Mouse (Mus musculus): ENCODE measurements around the gene Prf1. TPM values are rescaled to one million over a fixed set of nuclear protein-coding genes. Genes with fewer than 3 reads are reported as not detected.

Gene Prf1
- polyA plus RNA-seq, 1 experiment from 2014 or later: not detected

DNA sequence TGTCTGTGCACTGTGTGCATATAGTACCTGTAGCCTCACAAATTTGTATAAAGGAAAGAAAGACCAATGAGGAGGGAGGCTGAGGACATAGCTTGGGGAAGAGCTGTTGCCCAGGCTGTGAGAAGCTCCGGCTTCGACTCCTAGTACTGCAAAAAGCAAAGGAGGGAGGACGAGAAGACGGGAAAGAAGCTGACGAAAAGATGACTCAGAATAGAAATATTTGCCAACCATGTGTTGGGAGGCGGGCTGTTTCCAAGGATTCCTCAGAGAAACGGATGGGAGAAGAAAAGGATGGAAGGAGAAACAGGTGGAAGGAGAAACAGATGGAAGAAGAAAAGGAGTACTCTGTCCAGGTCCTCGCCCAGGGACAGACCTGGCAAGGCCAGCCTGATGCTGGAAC is 3.4 kb upstream of the Prf1 start:
- Histone ChIP-seq H3K27me3 (no peaks in the 10 kb centered on the region), H3K9me3 (replicated peaks) (no peaks in the 10 kb centered on the region), H3K36me3 (no peaks in the 10 kb centered on the region), H3K27ac (no peak overlapping the region), H3K9ac (no peak overlapping the region), H3K4me1 (no peaks in the 10 kb centered on the region), H3K4me3 (no peak overlapping the region), H3K4me2 (replicated peaks) (no peak overlapping the region)
- 84% methylated on average over 8 of the region's 8 CpGs for WGBS
- no peak for ATAC-seq (ENCODE audit: low FRiP score)

DNA sequence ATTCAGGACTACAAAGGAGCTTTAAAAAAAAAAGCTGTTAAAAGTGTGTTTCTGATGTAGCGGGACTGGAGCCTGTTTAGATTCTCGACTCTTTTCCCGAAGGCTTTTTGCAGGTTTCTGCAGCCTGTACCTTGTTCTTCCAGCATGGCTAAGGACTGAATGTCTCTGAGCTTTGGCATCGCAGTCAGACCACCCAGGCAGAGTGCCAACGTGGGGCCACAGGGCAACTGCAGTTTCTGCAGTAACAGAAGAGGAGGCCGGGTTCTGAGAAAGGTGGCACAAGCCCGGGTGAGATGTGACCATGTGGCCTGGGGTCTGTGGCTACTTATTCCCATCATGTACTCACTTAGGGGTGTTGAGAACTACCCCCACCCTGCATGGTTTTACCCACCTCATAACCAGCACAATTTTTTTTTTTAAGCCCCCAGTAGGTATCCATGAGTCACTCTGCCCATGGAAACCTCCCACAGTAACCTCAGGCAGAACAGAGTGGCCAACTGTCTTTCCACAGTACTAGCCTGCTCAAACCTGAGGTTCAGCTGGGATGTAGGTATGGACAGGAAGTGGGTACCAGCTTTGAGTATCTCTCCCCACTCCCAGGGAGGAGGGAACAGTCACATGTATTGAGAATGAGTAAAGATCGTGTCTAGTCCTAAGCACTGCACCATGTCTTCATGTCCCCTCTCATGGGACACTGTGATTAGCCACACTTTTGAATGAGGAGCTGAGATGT is 754 bp upstream of the Prf1 start:
- Histone ChIP-seq H3K4me1 (no peaks in the 10 kb centered on the region), H3K9me3 (replicated peaks) (no peaks in the 10 kb centered on the region), H3K27me3 (no peaks in the 10 kb centered on the region), H3K36me3 (no peaks in the 10 kb centered on the region), H3K4me3 (no peak overlapping the region), H3K27ac (no peak overlapping the region), H3K9ac (no peak overlapping the region), H3K4me2 (replicated peaks) (no peak overlapping the region)
- WGBS: 85% methylated on average over 8 of the region's 8 CpGs
- no peak for ATAC-seq (ENCODE audit: low FRiP score)

DNA sequence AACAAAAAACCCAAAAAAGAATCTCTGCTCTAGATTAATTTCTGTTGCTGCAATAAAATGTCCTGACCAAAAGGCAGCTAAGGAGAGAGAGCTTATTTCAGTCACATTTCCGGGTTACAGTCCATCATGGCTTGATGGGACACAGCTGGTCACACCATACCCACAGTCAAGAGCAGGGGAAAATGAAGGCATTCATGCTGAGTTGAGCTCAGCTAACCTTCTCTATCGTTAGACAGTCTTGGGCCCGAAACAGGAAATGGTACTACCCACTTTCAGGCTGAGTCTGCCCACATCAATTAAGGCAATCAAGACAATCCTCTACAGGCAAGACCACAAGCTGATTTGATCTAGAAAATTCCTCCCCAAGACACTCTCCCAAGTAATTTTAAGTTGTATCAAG is 3.4 kb downstream of the Prf1 start:
- WGBS: 91% methylated on average over 3 of the region's 3 CpGs
- no peak overlapping the region for H3K27ac ChIP-seq
- H3K4me1 ChIP-seq: no peaks in the 10 kb centered on the region
- ATAC-seq (ENCODE audit: low FRiP score): no peak
- H3K9ac ChIP-seq: no peak overlapping the region
- no peaks in the 10 kb centered on the region for H3K9me3 ChIP-seq (replicated peaks)
- no peaks in the 10 kb centered on the region for H3K36me3 ChIP-seq
- no peaks in the 10 kb centered on the region for H3K27me3 ChIP-seq
- H3K4me3 ChIP-seq: no peak overlapping the region
- no peak overlapping the region for H3K4me2 ChIP-seq (replicated peaks)

DNA sequence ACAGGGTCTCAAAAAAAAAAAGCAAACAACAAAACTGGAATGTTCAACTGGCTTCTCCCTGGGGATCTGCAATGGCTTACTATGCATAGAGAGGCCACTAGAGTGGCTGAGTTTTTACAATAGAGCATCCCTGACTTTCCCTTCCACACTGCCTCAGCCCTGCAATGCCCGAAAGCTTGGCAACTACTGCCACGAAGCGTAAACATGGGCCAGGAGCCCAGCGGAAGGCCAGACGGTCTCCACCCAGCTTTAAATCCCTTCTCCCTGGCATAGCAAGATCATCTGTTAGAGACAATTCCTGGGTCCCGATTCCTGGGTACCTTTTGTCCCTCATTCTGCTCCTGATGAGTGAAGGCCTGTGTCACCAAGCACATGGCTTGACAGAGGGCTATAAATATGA is 6.4 kb downstream of the Prf1 start:
- Histone ChIP-seq H3K27ac (no peak overlapping the region), H3K9me3 (replicated peaks) (no peaks in the 10 kb centered on the region), H3K4me3 (no peak overlapping the region), H3K27me3 (no peaks in the 10 kb centered on the region), H3K36me3 (no peaks in the 10 kb centered on the region), H3K9ac (no peak overlapping the region), H3K4me2 (replicated peaks) (no peak overlapping the region), H3K4me1 (no peaks in the 10 kb centered on the region)
- 80% methylated on average over 6 of the region's 6 CpGs for WGBS
- ATAC-seq (ENCODE audit: low FRiP score): no peak

DNA sequence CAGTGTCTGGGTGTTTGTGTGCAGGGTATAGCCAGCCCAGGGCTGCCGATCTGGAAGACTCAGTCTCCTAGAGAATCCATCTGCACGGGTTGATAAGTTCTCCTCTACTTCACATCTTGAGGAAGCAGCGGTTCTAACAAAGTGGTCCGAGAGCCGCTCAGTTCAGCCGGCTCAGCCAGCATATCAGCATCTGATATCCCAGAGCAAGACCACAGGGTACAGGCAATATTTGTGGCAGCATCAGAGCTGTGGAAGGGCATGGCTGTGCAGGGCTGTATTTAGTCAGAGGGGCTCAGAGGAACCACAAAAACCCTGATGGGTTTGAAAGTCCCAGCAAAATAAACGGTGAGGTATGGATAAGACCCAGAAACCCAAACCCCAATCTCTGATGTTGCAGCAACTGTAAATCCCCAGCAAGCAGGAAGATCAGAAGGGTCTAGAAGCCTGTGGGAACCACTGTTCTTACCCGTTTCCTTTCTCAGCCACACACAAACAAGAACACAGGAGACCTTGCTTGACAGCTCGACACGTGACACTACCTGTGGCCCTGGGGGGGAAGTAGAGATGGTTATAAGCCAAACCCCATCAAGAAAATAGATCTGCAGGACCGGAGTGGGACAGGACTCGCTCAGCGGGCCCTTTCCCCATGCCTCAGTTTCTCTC is 8.4 kb downstream of the Prf1 start:
- ATAC-seq (ENCODE audit: low FRiP score): no peak
- Histone ChIP-seq H3K27ac (no peak overlapping the region), H3K4me2 (replicated peaks) (no peak overlapping the region), H3K4me1 (no peaks in the 10 kb centered on the region), H3K27me3 (no peaks in the 10 kb centered on the region), H3K9me3 (replicated peaks) (no peaks in the 10 kb centered on the region), H3K36me3 (no peaks in the 10 kb centered on the region), H3K4me3 (no peak overlapping the region), H3K9ac (no peak overlapping the region)
- WGBS: 80% methylated on average over 13 of the region's 13 CpGs

DNA sequence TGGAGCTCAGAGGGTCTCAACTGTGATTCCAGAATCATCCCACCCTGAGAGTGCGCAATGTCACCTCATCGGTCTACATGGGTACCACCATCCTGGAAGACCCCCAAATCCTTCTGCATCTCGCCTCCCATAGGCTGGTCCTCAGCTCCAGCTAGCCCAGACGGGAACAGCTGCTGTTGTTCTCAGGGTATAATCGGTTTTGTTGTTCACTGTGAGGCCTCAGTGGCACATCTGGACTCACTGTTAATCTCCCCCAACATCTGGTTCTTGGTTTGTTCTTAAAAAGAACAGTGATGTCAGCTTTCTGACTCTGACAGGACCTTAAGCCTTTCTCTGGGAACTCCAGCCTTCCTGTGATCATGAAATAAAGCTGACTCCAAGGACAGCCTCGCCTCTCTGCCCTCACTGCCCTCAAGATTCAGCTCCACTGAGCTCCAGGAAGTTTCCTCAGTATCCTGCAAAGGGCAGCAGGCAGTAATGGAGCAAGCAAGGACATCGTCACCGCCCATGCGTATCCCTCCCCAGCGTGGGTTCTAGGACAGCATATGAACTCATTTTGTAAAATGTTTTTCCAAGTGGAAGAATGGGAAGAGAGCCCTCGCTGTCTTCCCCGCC is 11.2 kb downstream of the Prf1 start:
- no peak overlapping the region for H3K4me2 ChIP-seq (replicated peaks)
- ATAC-seq (ENCODE audit: low FRiP score): no peak
- no peak overlapping the region for H3K9ac ChIP-seq
- H3K4me1 ChIP-seq: no peaks in the 10 kb centered on the region
- no peaks in the 10 kb centered on the region for H3K36me3 ChIP-seq
- H3K9me3 ChIP-seq (replicated peaks): no peaks in the 10 kb centered on the region
- no peak overlapping the region for H3K27ac ChIP-seq
- 54% methylated on average over 12 of the region's 12 CpGs for WGBS
- H3K27me3 ChIP-seq: no peaks in the 10 kb centered on the region
- H3K4me3 ChIP-seq: no peak overlapping the region

DNA sequence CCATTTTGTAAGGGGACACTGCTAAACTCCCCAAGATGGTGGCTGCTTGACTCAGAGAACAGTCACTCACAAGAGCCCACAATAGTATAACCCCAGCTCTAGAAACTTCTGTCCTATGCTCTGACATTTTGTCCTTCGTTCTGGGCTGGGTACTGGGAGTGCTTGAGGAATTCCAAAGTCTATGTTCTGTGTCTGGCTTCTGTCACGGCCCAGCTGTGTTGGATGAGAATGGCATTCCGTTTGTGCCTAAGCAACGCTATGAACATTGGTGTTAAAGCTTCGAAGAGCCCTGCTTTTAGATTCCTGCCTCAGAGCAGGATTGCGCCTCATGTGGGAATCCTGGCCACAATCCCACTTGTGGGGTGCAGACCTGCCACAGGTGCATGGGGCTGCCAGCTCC is 14.5 kb downstream of the Prf1 start:
- ATAC-seq (ENCODE audit: low FRiP score): no peak
- Histone ChIP-seq H3K9ac (no peak overlapping the region), H3K27ac (no peak overlapping the region), H3K4me2 (replicated peaks) (no peak overlapping the region), H3K4me1 (0 out of 2 replicates have a peak, but pooled peaks cover 5% of the 10 kb centered on the region), H3K4me3 (no peak overlapping the region), H3K27me3 (no peaks in the 10 kb centered on the region), H3K9me3 (replicated peaks) (no peaks in the 10 kb centered on the region), H3K36me3 (no peaks in the 10 kb centered on the region)
- WGBS: 86% methylated on average over 6 of the region's 6 CpGs

DNA sequence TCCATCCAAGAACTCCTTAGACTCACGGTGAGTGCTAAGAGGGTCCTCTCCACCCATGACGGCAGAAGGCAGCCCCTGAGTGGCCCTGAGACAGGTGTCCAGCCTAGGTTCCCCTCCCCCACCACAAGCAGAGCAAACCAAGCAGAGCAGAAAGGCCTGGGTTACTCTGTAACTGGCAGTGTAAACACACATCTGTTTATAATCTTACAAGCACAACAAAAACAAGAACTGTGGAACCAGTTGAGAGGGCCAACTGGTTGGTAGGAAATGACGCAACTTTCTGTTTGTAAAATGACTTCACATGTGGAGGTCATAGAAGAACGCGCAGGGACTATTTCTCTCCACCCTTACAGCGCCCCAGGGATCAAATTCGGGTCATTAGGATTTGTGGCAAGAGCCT is 15.1 kb downstream of the Prf1 start:
- ATAC-seq (ENCODE audit: low FRiP score): no peak
- H3K27ac ChIP-seq: no peak overlapping the region
- no peaks in the 10 kb centered on the region for H3K36me3 ChIP-seq
- H3K4me3 ChIP-seq: no peak overlapping the region
- no peak overlapping the region for H3K9ac ChIP-seq
- 59% methylated on average over 7 of the region's 7 CpGs for WGBS
- no peaks in the 10 kb centered on the region for H3K27me3 ChIP-seq
- no peaks in the 10 kb centered on the region for H3K9me3 ChIP-seq (replicated peaks)
- H3K4me2 ChIP-seq (replicated peaks): no peak overlapping the region
- 0 out of 2 replicates have a peak, but pooled peaks cover 5% of the 10 kb centered on the region for H3K4me1 ChIP-seq

DNA sequence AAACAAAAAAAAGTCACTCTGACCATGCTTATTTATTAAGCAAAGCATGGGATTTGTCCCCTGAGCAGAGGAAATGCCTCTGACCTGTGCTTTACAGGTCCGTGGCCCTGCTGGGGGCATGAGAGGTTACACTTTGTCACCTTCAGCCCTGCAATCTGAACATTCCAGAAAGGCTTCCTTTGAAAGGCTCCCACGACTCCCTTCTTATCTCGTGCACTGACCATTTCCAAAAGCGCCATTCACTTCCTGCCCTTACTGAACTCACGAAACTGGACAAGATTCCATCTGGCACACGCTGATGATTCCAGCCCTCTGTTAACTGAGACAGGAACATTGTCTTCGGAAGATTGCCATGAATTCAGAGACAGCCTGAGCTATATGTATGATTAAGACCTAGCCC is 16.1 kb downstream of the Prf1 start:
- whole genome bisulfite sequencing: 68% methylated on average over 7 of the region's 7 CpGs

DNA sequence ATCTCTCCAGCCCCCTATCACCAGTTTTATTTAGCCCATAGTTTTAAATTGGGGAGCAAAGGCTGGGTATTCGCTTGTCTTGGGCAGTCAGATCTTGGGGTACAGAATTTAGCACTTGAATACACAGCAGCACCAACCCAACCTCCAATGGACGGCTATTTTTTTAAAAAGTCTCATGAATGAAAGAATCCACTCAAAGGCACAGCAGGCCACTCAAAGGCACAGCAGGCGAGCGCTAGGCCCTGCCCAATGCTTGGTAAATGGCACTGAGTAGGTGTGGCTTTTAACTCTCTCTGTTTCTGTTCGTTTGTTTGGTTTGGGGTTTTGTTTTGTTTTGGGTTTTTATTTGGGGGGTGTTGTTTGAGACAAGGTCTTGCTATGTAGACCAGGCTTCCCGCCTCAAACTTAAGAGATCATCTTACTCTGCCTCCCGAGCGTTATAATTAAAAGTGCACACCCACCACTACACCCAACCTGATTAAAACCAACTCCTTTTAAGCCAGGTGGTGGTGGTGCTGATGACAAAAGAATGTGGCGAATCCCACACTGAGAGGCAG is 17.8 kb downstream of the Prf1 start:
- Histone ChIP-seq H3K9ac (no peak overlapping the region), H3K4me3 (no peak overlapping the region), H3K27me3 (no peaks in the 10 kb centered on the region), H3K4me1 (0 out of 2 replicates have a peak, but pooled peaks cover 5% of the 10 kb centered on the region), H3K36me3 (peaks cover 12% of the 10 kb centered on the region; the same call in 1 of the 2 replicates), H3K4me2 (replicated peaks) (no peak overlapping the region), H3K27ac (no peak overlapping the region), H3K9me3 (replicated peaks) (no peaks in the 10 kb centered on the region)
- no peak for ATAC-seq (ENCODE audit: low FRiP score)
- 15% methylated on average over 9 of the region's 9 CpGs for WGBS

More for the DNA sequence above, 16.1 kb downstream of the Prf1 start:
- Histone ChIP-seq H3K27me3 (no peaks in the 10 kb centered on the region), H3K4me1 (0 out of 2 replicates have a peak, but pooled peaks cover 5% of the 10 kb centered on the region), H3K9me3 (replicated peaks) (no peaks in the 10 kb centered on the region), H3K9ac (no peak overlapping the region), H3K36me3 (no peaks in the 10 kb centered on the region), H3K4me2 (replicated peaks) (no peak overlapping the region), H3K4me3 (no peak overlapping the region), H3K27ac (no peak overlapping the region)
- ATAC-seq (ENCODE audit: low FRiP score): no peak

DNA sequence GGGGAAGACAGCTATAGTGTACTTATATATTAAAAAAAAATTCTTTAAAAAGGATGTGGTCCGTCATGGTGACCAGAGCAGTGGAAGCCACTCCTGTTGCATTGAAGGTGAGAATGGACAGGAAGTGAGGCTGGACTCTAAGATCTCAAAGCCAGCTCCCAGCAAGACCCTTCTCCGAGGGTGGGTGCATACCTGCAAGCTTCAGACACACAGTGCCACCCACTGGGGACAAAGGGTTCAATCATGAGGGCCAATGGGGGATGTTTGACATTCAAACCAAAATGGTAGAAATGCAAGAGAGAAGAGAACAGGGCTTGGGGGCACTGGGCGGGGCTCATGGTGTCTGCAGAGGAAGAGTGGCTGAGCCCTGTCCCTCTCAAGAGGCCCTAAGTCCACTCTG is 20.9 kb downstream of the Prf1 start:
- no peak overlapping the region for H3K4me2 ChIP-seq (replicated peaks)

DNA sequence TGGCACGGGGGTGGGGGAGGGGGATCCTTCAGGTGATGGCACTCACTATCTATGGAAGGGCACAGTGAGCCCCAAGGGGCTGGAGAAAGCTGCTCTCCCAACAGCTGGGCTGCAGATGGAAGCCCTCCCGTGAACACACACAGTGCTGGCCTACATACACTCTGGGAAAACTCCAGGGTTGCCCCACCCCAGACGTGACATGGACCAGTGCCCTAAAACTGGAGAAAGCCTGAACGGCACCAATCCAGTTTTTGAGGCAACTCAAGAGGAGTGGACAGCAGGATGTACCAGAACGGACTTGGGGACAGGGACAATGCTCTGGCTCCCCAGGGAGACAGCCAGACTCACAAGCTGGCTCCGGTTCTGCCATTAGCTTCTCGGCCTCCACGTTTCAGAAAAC is 27.1 kb downstream of the Prf1 start:
- Histone ChIP-seq H3K4me2 (replicated peaks) (no peak overlapping the region), H3K4me1 (peaks cover 22% of the 10 kb centered on the region), H3K4me3 (no peak overlapping the region), H3K36me3 (peaks cover 17% of the 10 kb centered on the region; the same call in 1 of the 2 replicates), H3K27me3 (no peaks in the 10 kb centered on the region), H3K9ac (no peak overlapping the region), H3K27ac (no peak overlapping the region), H3K9me3 (replicated peaks) (no peaks in the 10 kb centered on the region)
- ATAC-seq (ENCODE audit: low FRiP score): no peak
- 71% methylated on average over 8 of the region's 8 CpGs for WGBS

More for the DNA sequence above, 20.9 kb downstream of the Prf1 start:
- Histone ChIP-seq H3K27ac (no peak overlapping the region), H3K36me3 (peaks cover 23% of the 10 kb centered on the region; the same call in 1 of the 2 replicates), H3K4me3 (no peak overlapping the region), H3K27me3 (no peaks in the 10 kb centered on the region), H3K9ac (no peak overlapping the region), H3K9me3 (replicated peaks) (no peaks in the 10 kb centered on the region), H3K4me1 (0 out of 2 replicates have a peak, but pooled peaks cover 5% of the 10 kb centered on the region)
- 89% methylated on average over 3 of the region's 3 CpGs for WGBS
- ATAC-seq (ENCODE audit: low FRiP score): no peak
